Mouse (Mus musculus) ovary, postnatal 10 days (tissue): ENCODE data around the gene Anks1b.

Experiments
- DNase-seq: peaks from one replicate; pipeline ENCODE4 v3.0.0; 2022; ENCODE audit warnings: low spot score

Anks1b gene

GRCm38 (mm10) chr10:90169941-90170580 is 296.8 kb downstream of the Anks1b start:
- no peak for DNase-seq

GRCm38 (mm10) chr10:90190366-90190765 is 317.1 kb downstream of the Anks1b start:
- DNase-seq, result no peak

GRCm38 (mm10) chr10:90196936-90197335 is 323.6 kb downstream of the Anks1b start:
- DNase-seq, result no peak

- DNase-seq, result no peak
Measured at GRCm38 (mm10) chr10:90210044-90210443, 336.7 kb downstream of the Anks1b start.

GRCm38 (mm10) chr10:90220470-90220869 is 347.2 kb downstream of the Anks1b start:
- no peak for DNase-seq

GRCm38 (mm10) chr10:90222793-90223495 is 349.6 kb downstream of the Anks1b start:
- no peak for DNase-seq

GRCm38 (mm10) chr10:90235273-90235672 is 362.0 kb downstream of the Anks1b start:
- DNase-seq, result no peak

- DNase-seq, result no peak
Measured at GRCm38 (mm10) chr10:90237290-90237689, 364.0 kb downstream of the Anks1b start.

- no peak for DNase-seq
Measured at GRCm38 (mm10) chr10:90258944-90259714, 385.8 kb downstream of the Anks1b start.

GRCm38 (mm10) chr10:90271321-90271720 is 398.0 kb downstream of the Anks1b start:
- no peak for DNase-seq

GRCm38 (mm10) chr10:90273311-90273710 is 400.0 kb downstream of the Anks1b start:
- DNase-seq, result no peak

GRCm38 (mm10) chr10:90286589-90286988 is 413.3 kb downstream of the Anks1b start:
- no peak for DNase-seq

GRCm38 (mm10) chr10:90303249-90303648 is 429.9 kb downstream of the Anks1b start:
- no peak for DNase-seq

- no peak for DNase-seq
Measured at GRCm38 (mm10) chr10:90306156-90306555, 432.8 kb downstream of the Anks1b start.

GRCm38 (mm10) chr10:90307931-90308555 is 434.7 kb downstream of the Anks1b start:
- DNase-seq, result no peak

- DNase-seq, result no peak
Measured at GRCm38 (mm10) chr10:90329781-90330180, 456.5 kb downstream of the Anks1b start.

GRCm38 (mm10) chr10:90345394-90345793 is 472.1 kb downstream of the Anks1b start:
- no peak for DNase-seq

GRCm38 (mm10) chr10:90356258-90356657 is 482.9 kb downstream of the Anks1b start:
- DNase-seq, result no peak

- DNase-seq, result no peak
Measured at GRCm38 (mm10) chr10:90357169-90357907, 484.0 kb downstream of the Anks1b start.

- DNase-seq, result no peak
Measured at GRCm38 (mm10) chr10:90369015-90369414, 495.7 kb downstream of the Anks1b start.

GRCm38 (mm10) chr10:90370751-90371150 is 497.4 kb downstream of the Anks1b start:
- DNase-seq, result no peak

GRCm38 (mm10) chr10:90373469-90373868 is 500.2 kb downstream of the Anks1b start:
- no peak for DNase-seq
